Mouse (Mus musculus): ENCODE data around the gene Asap3.

Gene Asap3

DNA sequence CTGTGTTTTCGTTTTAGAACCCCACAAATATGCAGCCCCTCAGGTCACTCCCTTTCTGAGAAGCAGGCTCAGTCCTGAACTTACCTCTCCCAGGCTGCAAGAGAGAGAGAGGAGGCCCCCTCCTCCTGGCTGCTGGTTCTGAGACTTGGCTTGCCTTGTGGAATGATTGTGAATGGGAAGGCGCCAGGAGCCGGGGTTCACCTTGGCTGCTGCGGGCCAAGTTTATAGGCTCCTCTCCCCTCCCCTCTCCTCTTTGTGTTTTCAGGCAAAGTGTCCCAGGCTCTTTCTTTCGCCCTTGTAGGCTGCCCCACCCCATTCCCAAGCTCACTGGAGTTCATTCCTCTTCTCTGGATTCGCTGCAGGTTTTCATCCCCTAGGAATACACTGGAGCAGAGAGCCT, 778 bp downstream of the Asap3 start:
- in situ Hi-C loops (cut with MboI; ENCODE audit: low pct_unique_long_range_greater_than_20kb in 1 of 2, low sequenced_read_pairs in 2 of 2, unreplicated experiment in 1 of 2): no loop called here

DNA sequence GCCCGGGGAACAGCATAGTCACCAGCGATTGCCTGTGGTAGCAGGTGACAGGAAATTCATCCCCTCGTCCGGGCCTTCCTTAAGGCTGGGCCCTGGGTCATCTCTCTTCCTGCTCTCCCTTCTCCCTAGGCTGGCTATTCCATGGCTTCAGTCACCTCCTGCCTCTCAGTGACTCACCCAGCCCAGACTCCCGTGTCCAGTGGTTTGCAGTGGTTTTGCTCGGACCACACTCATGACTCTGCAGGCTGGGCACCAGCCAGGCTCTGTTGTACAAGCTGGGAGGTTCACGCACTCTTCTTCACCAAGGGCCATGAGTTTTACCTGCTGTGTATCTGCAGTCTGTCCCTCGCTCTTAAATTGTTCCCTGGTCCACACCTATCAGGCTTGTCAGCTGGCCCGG, 4.8 kb downstream of the Asap3 start:
- in situ Hi-C loops (cut with MboI; ENCODE audit: low pct_unique_long_range_greater_than_20kb in 1 of 2, low sequenced_read_pairs in 2 of 2, unreplicated experiment in 1 of 2): no loop called here

DNA sequence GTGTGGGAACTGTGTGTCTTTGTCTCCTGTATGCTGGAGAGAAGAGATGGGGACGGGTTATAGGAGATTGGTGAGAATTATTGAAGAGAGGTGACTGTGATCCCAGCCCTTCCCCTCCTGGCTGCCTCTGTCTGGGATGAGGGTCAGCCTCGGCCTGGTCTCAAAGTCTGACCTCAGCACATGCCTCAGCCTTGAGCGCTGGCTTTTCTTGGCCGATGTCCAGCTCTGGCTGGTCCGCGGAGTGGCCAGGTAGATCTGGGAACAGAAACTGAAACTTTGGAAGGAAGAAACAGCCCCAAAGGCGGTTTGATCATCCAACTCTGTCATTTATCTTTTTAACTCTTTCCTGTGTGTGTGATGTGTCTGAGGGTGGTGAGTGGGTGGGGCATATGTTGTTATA, 7.5 kb downstream of the Asap3 start:
- in situ Hi-C loops (cut with MboI; ENCODE audit: low pct_unique_long_range_greater_than_20kb in 1 of 2, low sequenced_read_pairs in 2 of 2, unreplicated experiment in 1 of 2): no loop called here

DNA sequence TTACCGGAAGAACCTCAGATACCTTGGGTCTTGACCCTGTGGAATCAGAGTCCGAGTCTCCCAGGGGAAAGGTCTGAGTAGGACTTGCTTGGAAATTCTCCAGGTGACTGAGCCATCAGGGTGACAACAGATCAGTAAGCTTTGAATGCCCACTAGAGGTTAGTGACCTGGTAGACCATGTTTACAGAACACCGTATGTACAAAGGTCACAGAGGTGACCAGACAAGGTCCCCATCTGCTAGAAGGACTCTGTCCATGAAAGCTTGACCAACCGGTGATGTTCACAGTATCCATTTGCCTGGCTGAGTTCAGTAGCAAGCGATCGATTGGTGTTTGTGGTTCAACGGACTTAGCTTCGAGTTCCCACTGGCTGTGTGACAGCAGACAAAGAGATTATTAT, 8.7 kb downstream of the Asap3 start:
- in situ Hi-C loops (cut with MboI; ENCODE audit: low pct_unique_long_range_greater_than_20kb in 1 of 2, low sequenced_read_pairs in 2 of 2, unreplicated experiment in 1 of 2): no loop called here

- in situ Hi-C loops (cut with MboI; ENCODE audit: low pct_unique_long_range_greater_than_20kb in 1 of 2, low sequenced_read_pairs in 2 of 2, unreplicated experiment in 1 of 2): no loop called here
Measured at GRCm38 (mm10) chr4:136215576-136215975, 9.4 kb downstream of the Asap3 start.

DNA sequence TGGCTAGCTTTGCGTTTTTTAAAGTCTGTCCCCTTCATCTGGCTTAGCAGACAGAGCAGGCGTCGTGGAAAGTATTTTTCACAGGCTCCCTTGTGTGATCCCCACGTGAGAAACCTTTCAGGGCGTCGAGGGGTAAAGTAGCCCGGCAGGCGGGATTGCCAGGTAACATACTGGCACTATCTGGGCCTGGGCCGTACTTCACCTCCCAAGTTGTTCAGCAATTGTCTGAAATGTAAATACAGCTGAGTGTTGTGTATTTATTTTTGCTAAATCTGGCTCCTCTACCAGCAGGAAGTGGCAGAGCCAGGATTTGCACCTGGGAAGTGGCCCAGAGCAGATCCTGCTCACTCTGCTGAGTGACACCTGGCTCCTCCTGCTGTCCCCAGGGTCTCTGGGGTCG, 10.9 kb downstream of the Asap3 start:
- in situ Hi-C loops (cut with MboI; ENCODE audit: low pct_unique_long_range_greater_than_20kb in 1 of 2, low sequenced_read_pairs in 2 of 2, unreplicated experiment in 1 of 2): no loop called here

GRCm38 (mm10) chr4:136218595-136219214, 12.5 kb downstream of the Asap3 start:
- in situ Hi-C loops (cut with MboI; ENCODE audit: low pct_unique_long_range_greater_than_20kb in 1 of 2, low sequenced_read_pairs in 2 of 2, unreplicated experiment in 1 of 2): no loop called here

DNA sequence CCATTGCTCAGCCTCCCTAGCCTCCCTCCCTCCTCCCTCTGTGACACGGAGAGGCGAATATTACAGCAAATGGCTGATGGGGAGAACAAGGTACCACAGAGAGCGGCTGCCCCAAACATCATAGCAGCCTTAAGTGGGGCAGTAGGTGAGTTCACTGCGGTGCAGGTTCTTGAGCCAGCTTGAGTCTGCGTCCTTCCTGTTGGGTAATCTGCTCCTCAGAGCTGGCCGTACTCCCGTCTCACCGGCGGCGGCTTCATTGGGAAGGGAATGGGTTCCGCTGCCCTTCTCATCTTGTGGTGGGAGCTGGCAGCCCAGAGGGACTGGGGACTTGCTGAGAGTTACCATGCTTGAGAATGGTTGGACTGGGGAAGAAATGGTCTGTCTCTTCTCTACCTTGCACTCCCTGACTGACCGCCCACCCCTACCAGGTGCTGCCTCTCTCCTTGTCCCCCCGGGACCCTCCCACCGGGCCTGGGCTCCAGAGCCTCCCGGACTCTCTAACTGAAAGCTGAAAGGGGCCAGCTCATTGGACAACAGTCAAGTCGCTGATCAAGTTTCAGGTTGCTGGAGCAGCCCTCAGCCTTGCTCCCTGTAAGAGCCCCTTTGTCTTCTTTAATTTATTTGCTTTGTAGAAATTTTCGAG, 14.1 kb downstream of the Asap3 start:
- in situ Hi-C loops (cut with MboI; ENCODE audit: low pct_unique_long_range_greater_than_20kb in 1 of 2, low sequenced_read_pairs in 2 of 2, unreplicated experiment in 1 of 2): no loop called here

DNA sequence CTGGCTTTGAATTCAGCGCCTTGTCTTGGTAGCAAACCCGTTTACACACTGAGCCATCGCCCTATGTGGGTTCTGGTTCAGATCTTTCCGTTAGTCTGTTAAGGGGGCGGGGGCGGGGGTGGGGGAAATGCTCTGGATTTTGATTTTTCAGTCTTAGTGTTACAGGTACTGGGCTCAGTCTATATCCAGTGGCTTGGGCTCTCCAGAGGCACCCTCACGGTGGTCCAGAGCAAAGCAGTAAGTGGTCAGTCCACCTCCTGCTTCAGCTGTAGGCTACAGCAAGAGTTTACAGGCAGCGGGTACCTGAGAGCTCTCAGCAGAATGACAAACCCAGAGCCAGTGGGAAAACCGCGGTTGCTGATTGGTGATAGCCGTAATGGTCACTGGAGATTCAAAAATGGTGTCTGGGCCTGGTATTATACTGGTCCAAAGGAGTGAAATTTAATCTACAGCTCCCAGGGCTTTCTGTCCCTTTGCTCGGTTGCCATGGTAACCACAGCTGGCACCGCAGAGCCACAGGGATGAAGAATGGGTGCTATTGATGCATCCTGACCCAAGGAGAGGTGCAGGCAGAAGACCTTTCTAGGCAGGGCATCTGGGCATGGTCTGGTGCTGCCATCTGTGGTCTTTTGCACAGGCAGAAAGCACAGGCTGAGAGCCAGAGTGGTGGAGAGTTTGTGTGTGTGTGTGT, 17.5 kb downstream of the Asap3 start:
- in situ Hi-C loops (cut with MboI; ENCODE audit: low pct_unique_long_range_greater_than_20kb in 1 of 2, low sequenced_read_pairs in 2 of 2, unreplicated experiment in 1 of 2): no loop called here

GRCm38 (mm10) chr4:136224240-136224559, 18.0 kb downstream of the Asap3 start:
- in situ Hi-C loops (cut with MboI; ENCODE audit: low pct_unique_long_range_greater_than_20kb in 1 of 2, low sequenced_read_pairs in 2 of 2, unreplicated experiment in 1 of 2): no loop called here

GRCm38 (mm10) chr4:136224677-136225460, 18.7 kb downstream of the Asap3 start:
- in situ Hi-C loops (cut with MboI; ENCODE audit: low pct_unique_long_range_greater_than_20kb in 1 of 2, low sequenced_read_pairs in 2 of 2, unreplicated experiment in 1 of 2): loop anchor here in 1 of 2 experiments (25.0 kb wide), 1 partner anchor 387 kb away; the partner anchor contains the start of genes Kdm1a, Lactbl1 and Tex46

- in situ Hi-C loops (cut with MboI; ENCODE audit: low pct_unique_long_range_greater_than_20kb in 1 of 2, low sequenced_read_pairs in 2 of 2, unreplicated experiment in 1 of 2): loop anchor here in 1 of 2 experiments (25.0 kb wide), 1 partner anchor 385 kb away; the partner anchor contains the start of genes Kdm1a, Lactbl1 and Tex46
Measured at GRCm38 (mm10) chr4:136227408-136227807, 21.2 kb downstream of the Asap3 start.

GRCm38 (mm10) chr4:136228640-136229039, 22.5 kb downstream of the Asap3 start:
- in situ Hi-C loops (cut with MboI; ENCODE audit: low pct_unique_long_range_greater_than_20kb in 1 of 2, low sequenced_read_pairs in 2 of 2, unreplicated experiment in 1 of 2): loop anchor here in 1 of 2 experiments (25.0 kb wide), 1 partner anchor 384 kb away; the partner anchor contains the start of genes Kdm1a, Lactbl1 and Tex46

DNA sequence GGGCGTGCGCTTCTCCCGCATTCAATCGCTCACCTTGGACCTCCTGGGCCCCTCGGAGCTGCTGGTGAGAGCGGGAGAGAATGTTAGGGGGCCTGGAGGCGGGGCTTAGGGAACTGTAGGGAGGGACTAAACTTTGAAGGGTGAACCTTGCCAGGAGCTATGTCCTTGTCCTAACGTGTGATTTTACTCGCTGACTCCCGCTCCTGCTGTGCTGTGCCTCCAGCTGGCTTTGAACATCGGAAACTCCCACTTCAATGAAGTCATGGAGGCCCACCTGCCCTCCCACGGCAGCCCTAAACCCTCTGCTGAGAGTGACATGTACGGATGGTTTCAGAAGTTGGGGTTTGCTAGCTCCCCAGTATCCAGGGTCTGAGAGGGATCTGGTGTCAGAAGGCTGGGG, 32.5 kb downstream of the Asap3 start:
- in situ Hi-C loops (cut with MboI; ENCODE audit: low pct_unique_long_range_greater_than_20kb in 1 of 2, low sequenced_read_pairs in 2 of 2, unreplicated experiment in 1 of 2): loop anchor here in 1 of 2 experiments (25.0 kb wide), 1 partner anchor 374 kb away; the partner anchor contains the start of genes Kdm1a, Lactbl1 and Tex46

GRCm38 (mm10) chr4:136239111-136239510, 32.9 kb downstream of the Asap3 start:
- in situ Hi-C loops (cut with MboI; ENCODE audit: low pct_unique_long_range_greater_than_20kb in 1 of 2, low sequenced_read_pairs in 2 of 2, unreplicated experiment in 1 of 2): loop anchor here in 1 of 2 experiments (25.0 kb wide), 1 partner anchor 373 kb away; the partner anchor contains the start of genes Kdm1a, Lactbl1 and Tex46

GRCm38 (mm10) chr4:136239622-136240021, 33.5 kb downstream of the Asap3 start:
- in situ Hi-C loops (cut with MboI; ENCODE audit: low pct_unique_long_range_greater_than_20kb in 1 of 2, low sequenced_read_pairs in 2 of 2, unreplicated experiment in 1 of 2): loop anchor here in 1 of 2 experiments (5.0 to 25.0 kb wide), 2 partner anchors 37 to 373 kb away; partner anchors contain the start of genes Kdm1a, Lactbl1 and Tex46

GRCm38 (mm10) chr4:136240123-136240522, 34.0 kb downstream of the Asap3 start:
- in situ Hi-C loops (cut with MboI; ENCODE audit: low pct_unique_long_range_greater_than_20kb in 1 of 2, low sequenced_read_pairs in 2 of 2, unreplicated experiment in 1 of 2): loop anchor here in 1 of 2 experiments (5.0 to 25.0 kb wide), 2 partner anchors 38 to 372 kb away; partner anchors contain the start of genes Kdm1a, Lactbl1 and Tex46

- in situ Hi-C loops (cut with MboI; ENCODE audit: low pct_unique_long_range_greater_than_20kb in 1 of 2, low sequenced_read_pairs in 2 of 2, unreplicated experiment in 1 of 2): loop anchor here in 1 of 2 experiments (5.0 to 25.0 kb wide), 2 partner anchors 39 to 371 kb away; partner anchors contain the start of genes Kdm1a, Lactbl1 and Tex46
Measured at GRCm38 (mm10) chr4:136240955-136241354, 34.8 kb downstream of the Asap3 start.

Data from mouse embryonic stem cell (cell line).